Mouse (Mus musculus): ENCODE results near the gene Vsig10.

DNA sequence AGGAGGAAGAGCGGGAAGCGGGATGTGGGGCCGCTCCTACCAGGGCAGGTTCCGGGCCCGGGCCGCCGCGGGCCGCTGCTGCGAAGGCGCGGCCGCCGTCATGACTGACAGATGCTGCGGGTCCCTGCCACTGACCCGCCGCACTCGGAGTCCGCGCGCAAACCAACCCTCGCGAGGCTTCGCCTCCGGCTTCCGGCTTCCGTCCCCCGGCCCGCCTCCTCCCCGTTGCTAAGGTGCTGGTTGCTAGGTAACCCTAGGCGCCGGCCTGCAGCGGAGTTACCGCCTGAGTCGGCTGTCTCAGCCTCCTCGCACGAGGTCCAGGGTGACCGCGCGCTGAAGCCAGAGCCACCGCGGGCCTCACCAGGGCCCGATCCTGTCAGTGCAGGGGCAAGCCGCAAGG is 70.0 kb downstream of the Vsig10 start, which contains the start of gene Rfc5:
- no peak for TF ChIP-seq CTCF (IDR thresholded peaks at IDR 0.05; ENCODE audit: low read depth, low read length)
- no peak for TF ChIP-seq TAL1 (conservative IDR thresholded peaks at IDR 0.05; ENCODE audit: low read depth, low read length)
- no peak for TF ChIP-seq GATA1 (IDR thresholded peaks at IDR 0.05; ENCODE audit: borderline replicate concordance, low read length)
- no peak for TF ChIP-seq POLR2AphosphoS5 (IDR thresholded peaks at IDR 0.05; ENCODE audit: insufficient replicate concordance, low read depth, low read length)

Data from G1E (cell line).